Mouse (Mus musculus) lung, embryonic 14.5 days (tissue): ENCODE data around the gene Col20a1. TPM values are rescaled to one million over a fixed set of nuclear protein-coding genes. Genes with fewer than 3 reads are reported as not detected.

Experiments used
- ATAC-seq: fragments of 200-750 bp; cut with Nextera tagmentation; 2 replicates; pipeline ENCODE4 v1.8.0; 2017; ENCODE audit warnings: mild to moderate bottlenecking, moderate TSS enrichment, moderate library complexity; ENCODE audit not compliant: insufficient read depth
- DNase-seq: peaks from one replicate; pipeline ENCODE4 v3.0.0-alpha.2; 2015
- H3K27ac ChIP-seq: fragments of 300-500 bp; sonication (generic); 2 replicates; pipeline ENCODE4 v1.5.1; 2014; ENCODE audit warnings: low read depth, mild to moderate bottlenecking, moderate library complexity
- H3K27me3 ChIP-seq: fragments of 300-500 bp; sonication (generic); 2 replicates; pipeline ENCODE4 v1.6.1; 2014; ENCODE audit warnings: low read length, control low read depth; ENCODE audit not compliant: insufficient read depth
- H3K36me3 ChIP-seq: fragments of 300-500 bp; sonication (generic); 2 replicates; pipeline ENCODE4 v1.6.1; 2014; ENCODE audit warnings: control low read depth; ENCODE audit not compliant: insufficient read depth
- H3K4me1 ChIP-seq: fragments of 300-500 bp; sonication (generic); 2 replicates; pipeline ENCODE4 v1.6.1; 2014; ENCODE audit warnings: antibody characterized with exemption, control low read depth; ENCODE audit not compliant: insufficient read depth
- H3K4me2 ChIP-seq: fragments of 300-500 bp; sonication (generic); 2 replicates; pipeline ENCODE4 v1.6.1; 2014; ENCODE audit warnings: mild to moderate bottlenecking
- H3K4me3 ChIP-seq: fragments of 300-500 bp; sonication (generic); 2 replicates; pipeline ENCODE4 v1.5.1; 2014; ENCODE audit warnings: low read depth, low read length
- H3K9ac ChIP-seq: fragments of 300-500 bp; sonication (generic); 2 replicates; pipeline ENCODE4 v1.6.1; 2014
- H3K9me3 ChIP-seq: fragments of 300-500 bp; sonication (generic); 2 replicates; pipeline ENCODE4 v1.6.1; 2016; ENCODE audit warnings: low read depth, low read length, control low read depth
- CTCF ChIP-seq: IDR thresholded peaks from 2 replicates; pipeline ENCODE4 v1.5.1; 2016; ENCODE audit warnings: antibody characterized with exemption, low read depth
- WGBS: fragments of 180-500 bp; shearing (Covaris S2); extraction: QIAGEN DNeasy Blood & Tissue Kit; methylation state at CpG from one replicate; pipeline ENCODE4 v1.1.7; 2014; 5-methylcytosine and 5-hydroxymethylcytosine counted together
- polyA plus RNA-seq: library from polyadenylated mRNA; unstranded; fragments of >200 nt; fragmentation: Nextera tagmentation; extraction: Ambion mirVana; gene quantifications from 2 replicates; pipeline ENCODE4 v1.2.1, GENCODE M21; 2014

Col20a1 gene
- polyA plus RNA-seq, 1 experiment from 2014 or later = 0.17 TPM

- TF ChIP-seq CTCF = no peak
- Histone ChIP-seq H3K27me3 (no peaks in the 10 kb centered on the region; the same call in 1 of the 2 replicates), H3K4me3 (no peak overlapping the region), H3K36me3 (no peaks in the 10 kb centered on the region), H3K9me3 (no peaks in the 10 kb centered on the region), H3K9ac (no peak overlapping the region), H3K4me1 (no peaks in the 10 kb centered on the region), H3K27ac (no peak overlapping the region), H3K4me2 (no peak overlapping the region)
- DNase-seq (no peak), ATAC-seq (no peak)
- WGBS = 16% methylated on average over 3 of the region's 3 CpGs
These were observed 71.9 kb downstream of the Col20a1 start for GRCm38 (mm10) chr2:181058193-181058592.

- DNase-seq (peak; percentile 90), ATAC-seq (no peak)
- peak; percentile 93 for TF ChIP-seq CTCF
- H3K9ac ChIP-seq = no peak overlapping the region
- 11% methylated on average over 5 of the region's 5 CpGs for WGBS
- H3K36me3 ChIP-seq = no peaks in the 10 kb centered on the region
- no peak overlapping the region for H3K4me3 ChIP-seq
- H3K27ac ChIP-seq = no peak overlapping the region
- H3K4me1 ChIP-seq = no peaks in the 10 kb centered on the region
- no peak overlapping the region for H3K4me2 ChIP-seq
- H3K9me3 ChIP-seq = no peaks in the 10 kb centered on the region
- H3K27me3 ChIP-seq = no peaks in the 10 kb centered on the region; the same call in 1 of the 2 replicates
These were observed 73.8 kb downstream of the Col20a1 start for GRCm38 (mm10) chr2:181060127-181060526.

GRCm38 (mm10) chr2:181065827-181066226, 79.5 kb downstream of the Col20a1 start:
- Histone ChIP-seq H3K4me2 (no peak overlapping the region), H3K36me3 (no peaks in the 10 kb centered on the region), H3K9me3 (no peaks in the 10 kb centered on the region), H3K27me3 (no peaks in the 10 kb centered on the region), H3K27ac (no peak overlapping the region), H3K4me1 (no peaks in the 10 kb centered on the region), H3K9ac (no peak overlapping the region), H3K4me3 (no peak overlapping the region)
- TF ChIP-seq CTCF = no peak
- ATAC-seq = no peak
- WGBS = 34% methylated on average over 4 of the region's 4 CpGs
- DNase-seq = no peak

Other genes with a start within 250 kb of the Col20a1 start
- gene Bhlhe23, start 209.6 kb upstream of the Col20a1 start, polyA plus RNA-seq = not detected in 2 replicates
- 69.2 and 70.1 TPM in 2 replicates for gene Ythdf1, start 65.6 kb upstream of the Col20a1 start, polyA plus RNA-seq
- 0.20 and 0.51 TPM in 2 replicates for gene Birc7, start 57.5 kb upstream of the Col20a1 start, polyA plus RNA-seq
- 123 and 138 TPM in 2 replicates for gene Nkain4, start 31.8 kb upstream of the Col20a1 start, polyA plus RNA-seq
- 78.2 and 79.1 TPM in 2 replicates for gene Arfgap1, start 19.3 kb upstream of the Col20a1 start, polyA plus RNA-seq
- gene Chrna4, start 57.0 kb downstream of the Col20a1 start, polyA plus RNA-seq = 0.55 and 1.3 TPM in 2 replicates
- 0.05 TPM in 2 replicates for gene Kcnq2, start 148.8 kb downstream of the Col20a1 start, polyA plus RNA-seq
- 0.35 TPM in 1 of 2 replicates, not detected in the other for gene Eef1a2, start 170.5 kb downstream of the Col20a1 start, polyA plus RNA-seq
- gene Ppdpf, start 200.7 kb downstream of the Col20a1 start, polyA plus RNA-seq = 333 and 364 TPM in 2 replicates
- 0.12 TPM in 1 of 2 replicates, not detected in the other for gene Ptk6, start 216.3 kb downstream of the Col20a1 start, polyA plus RNA-seq
- 0.16 and 0.22 TPM in 2 replicates for gene Srms, start 226.7 kb downstream of the Col20a1 start, polyA plus RNA-seq
- gene Fndc11, start 233.5 kb downstream of the Col20a1 start, polyA plus RNA-seq = 0.21 and 0.27 TPM in 2 replicates